Mouse (Mus musculus): Measurements from ENCODE around the gene Chrna9.

DNA sequence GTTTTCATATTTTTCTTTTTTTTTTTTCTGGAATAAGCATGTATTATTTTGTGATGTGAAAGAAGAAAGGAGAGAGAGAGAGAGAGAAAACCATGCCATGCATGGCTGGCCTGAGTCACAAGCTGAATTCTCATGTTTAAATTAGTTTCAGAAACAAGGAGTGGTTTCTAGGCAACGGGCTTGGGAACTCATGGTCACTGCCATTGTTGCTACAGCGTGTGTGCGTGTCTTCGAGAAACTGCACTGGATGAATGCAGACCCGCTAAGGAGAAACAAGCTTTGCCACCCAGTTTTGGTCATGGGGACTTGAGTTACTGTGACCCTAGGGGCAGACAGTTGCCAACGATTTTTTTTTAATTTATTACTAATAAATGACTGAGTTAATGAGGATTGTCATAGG, 15.5 kb downstream of the Chrna9 start:
- TF ChIP-seq CTCF (IDR thresholded peaks at IDR 0.05; ENCODE audit: control insufficient read depth, insufficient read depth, insufficient replicate concordance, low read depth, low read length) (no peak), POLR2A (IDR thresholded peaks at IDR 0.05; ENCODE audit: control insufficient read depth, low read depth, low read length) (no peak)
